Mouse (Mus musculus) kidney, adult 9 months (tissue): ENCODE results near the gene Sh3glb1.
"Not testable (repeated sequence)": the region's sequence is repeated elsewhere in the genome, so short reads cannot be mapped to it uniquely, and the experiment has no call there.

Source experiments
- DNase-seq: peaks from one replicate; pipeline ENCODE4 v3.0.0; 2022

The Sh3glb1 gene

GRCm38 (mm10) chr3:144719901-144720747 is at the start of gene Sh3glb1:
Gene Sh3glb1, minus strand, starts transcription at chr3:144720335.
- peak; percentile 96 for DNase-seq

- DNase-seq, result no peak
Measured at GRCm38 (mm10) chr3:144765161-144765560, 45.0 kb upstream of the Sh3glb1 start.

- DNase-seq, result no peak
Measured at GRCm38 (mm10) chr3:144761454-144761853, 41.3 kb upstream of the Sh3glb1 start.

GRCm38 (mm10) chr3:144760592-144761309 is 40.6 kb upstream of the Sh3glb1 start, which contains the start of gene Clca3a1:
Gene Clca3a1, minus strand, starts transcription at chr3:144760977.
- peak; percentile 16 for DNase-seq

- DNase-seq, result no peak
Measured at GRCm38 (mm10) chr3:144759719-144760118, 39.6 kb upstream of the Sh3glb1 start.

- not testable (repeated sequence) for DNase-seq
Measured at GRCm38 (mm10) chr3:144756103-144756502, 36.0 kb upstream of the Sh3glb1 start.

GRCm38 (mm10) chr3:144753120-144753519 is 33.0 kb upstream of the Sh3glb1 start:
- peak; percentile 14 for DNase-seq

GRCm38 (mm10) chr3:144749062-144749963 is 29.2 kb upstream of the Sh3glb1 start:
- not testable (repeated sequence) for DNase-seq

GRCm38 (mm10) chr3:144747706-144748105 is 27.6 kb upstream of the Sh3glb1 start:
- not testable (repeated sequence) for DNase-seq

- DNase-seq, result not testable (repeated sequence)
Measured at GRCm38 (mm10) chr3:144738396-144738795, 18.3 kb upstream of the Sh3glb1 start.

- DNase-seq, result peak; percentile 23
Measured at GRCm38 (mm10) chr3:144736831-144737230, 16.7 kb upstream of the Sh3glb1 start.

- peak; percentile 72 for DNase-seq
Measured at GRCm38 (mm10) chr3:144723455-144723854, 3.3 kb upstream of the Sh3glb1 start.

GRCm38 (mm10) chr3:144722566-144722965 is 2.4 kb upstream of the Sh3glb1 start:
- DNase-seq, result not testable (repeated sequence)

GRCm38 (mm10) chr3:144721860-144722256 is 1.7 kb upstream of the Sh3glb1 start:
- DNase-seq, result no peak

- no peak for DNase-seq
Measured at GRCm38 (mm10) chr3:144721077-144721859, 1.1 kb upstream of the Sh3glb1 start.

GRCm38 (mm10) chr3:144719088-144719900 is 841 bp downstream of the Sh3glb1 start:
- DNase-seq, result peak; percentile 60

- DNase-seq, result peak; percentile 51
Measured at GRCm38 (mm10) chr3:144718706-144719087, 1.4 kb downstream of the Sh3glb1 start.

- no peak for DNase-seq
Measured at GRCm38 (mm10) chr3:144717835-144718234, 2.3 kb downstream of the Sh3glb1 start.

GRCm38 (mm10) chr3:144717121-144717520 is 3.0 kb downstream of the Sh3glb1 start:
- peak; percentile 34 for DNase-seq

- DNase-seq, result peak; percentile 30
Measured at GRCm38 (mm10) chr3:144715901-144716300, 4.2 kb downstream of the Sh3glb1 start.

GRCm38 (mm10) chr3:144715033-144715432 is 5.1 kb downstream of the Sh3glb1 start:
- DNase-seq, result no peak
